Mouse (Mus musculus): ENCODE measurements around the gene Odc1.

DNA sequence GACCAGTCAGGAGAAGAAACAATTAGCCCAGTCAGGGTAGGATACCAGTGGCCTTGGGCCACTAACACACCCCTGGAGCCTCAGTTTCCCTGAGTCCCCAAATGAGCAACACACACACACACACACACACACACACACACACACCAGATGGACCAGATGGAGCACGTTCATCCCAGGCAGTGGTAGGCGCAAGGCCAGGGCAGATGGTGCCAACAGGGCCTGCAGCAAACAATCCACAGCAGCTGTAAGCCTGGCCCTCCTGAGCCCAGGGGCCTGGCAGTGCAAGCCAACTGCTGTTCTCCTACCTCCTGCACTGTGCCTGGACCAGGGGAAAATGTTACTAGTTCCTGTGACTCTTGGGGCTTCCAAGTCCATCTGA is 13.4 kb downstream of the Odc1 start:
- no peak for TF ChIP-seq CTCF (IDR thresholded peaks at IDR 0.05; ENCODE audit: low read depth, low read length)
- no peak for TF ChIP-seq POLR2AphosphoS5 (IDR thresholded peaks at IDR 0.05; ENCODE audit: insufficient replicate concordance, low read depth, low read length)
- no peak for TF ChIP-seq GATA1 (IDR thresholded peaks at IDR 0.05; ENCODE audit: borderline replicate concordance, low read length)
- no peak for TF ChIP-seq TAL1 (conservative IDR thresholded peaks at IDR 0.05; ENCODE audit: low read depth, low read length)

All from G1E (cell line).